ENCODE assay signal across 9 mouse cellular contexts in the genomic region with DNA sequence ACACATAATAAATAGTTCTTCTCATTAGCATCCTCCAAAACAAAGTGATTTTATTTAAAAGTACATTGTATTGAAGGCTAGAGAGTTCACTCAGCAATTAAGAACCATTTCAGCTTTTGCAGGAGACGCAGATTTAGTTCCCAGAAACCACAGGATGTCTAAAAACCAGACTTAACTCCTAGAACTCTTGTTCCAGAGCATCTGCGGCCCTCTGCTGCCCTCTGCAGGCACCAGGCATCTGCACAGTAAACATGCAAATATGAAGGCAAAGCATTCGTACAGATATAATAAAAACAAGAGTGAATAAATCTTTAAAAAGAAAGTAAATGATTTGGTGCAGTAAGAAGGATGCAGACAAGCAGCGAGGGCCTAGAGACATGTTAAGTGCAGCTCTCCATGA. TPM values are rescaled to one million over a fixed set of nuclear protein-coding genes. Genes with fewer than 3 reads are reported as not detected.
A peak's percentile ranks its signal among the peaks of the same experiment; 100 is the strongest.
DNase-seq lines count a peak whose midpoint lies in the region; ATAC-seq and TF ChIP-seq lines count a peak whose summit lies in the region.
"Had no signal": no experiment of that assay in that cellular context is flagged by ENCODE, and none has a peak within 500 bp of the region (broad histone marks: within the 10 kb centered on the region; RNA-seq: fewer than 3 reads in every experiment).

No protein-coding gene starts in this region.

- H3K36me3 ChIP-seq in E14TG2a.4 (ENCODE audit: insufficient read depth, low read length) = no peaks in the 10 kb centered on the region
- H3K36me3 ChIP-seq: embryonic facial prominence, embryonic 15.5 days had no signal

- peak; percentile 84 for TF ChIP-seq CTCF in E14TG2a.4 (conservative IDR thresholded peaks at IDR 0.05; ENCODE audit: low read length)

- peak; percentile 44 to 59 for DNase-seq in heart, postnatal 14 days
- no peak for DNase-seq in heart, adult 8-10 months (ENCODE audit: low spot score)
- DNase-seq in brain, adult 2 months (ENCODE audit: low read depth, low spot score) = peak; percentile 55
- DNase-seq in frontal cortex, postnatal 36 days (ENCODE audit: low spot score in 2 of 2) = peak; percentile 56 to 78
- DNase-seq in left cerebral cortex, postnatal 10 days (ENCODE audit: extremely low spot score in 1 of 2, low spot score in 2 of 2) = peak; percentile 43 to 79
- DNase-seq in retina, postnatal 7 days (ENCODE audit: low read depth, low spot score) = peak; percentile 21

- H3K4me1 ChIP-seq in E14TG2a.4 (replicated peaks; ENCODE audit: low read depth, low read length) = 0 out of 2 replicates have a peak, but pooled peaks cover 5% of the 10 kb centered on the region
- H3K4me1 ChIP-seq: embryonic facial prominence, embryonic 15.5 days had no signal

- H3K4me3 ChIP-seq in E14TG2a.4 (replicated peaks; ENCODE audit: low read length) = no peak overlapping the region
- H3K4me3 ChIP-seq: embryonic facial prominence, embryonic 15.5 days had no signal

- no peaks in the 10 kb centered on the region for H3K9me3 ChIP-seq in E14TG2a.4 (ENCODE audit: low read length)
- H3K9me3 ChIP-seq: embryonic facial prominence, embryonic 15.5 days had no signal

- ATAC-seq in granulocyte monocyte progenitor cell, adult 5-6 weeks (replicated peaks; ENCODE audit: poor library complexity, severe bottlenecking) = no peak

- intact Hi-C loops in heart, postnatal 14 days (cut with DNase I) = loop anchor here (10.0 kb wide), 1 partner anchor 250 kb away; no protein-coding TSS in a partner anchor
- intact Hi-C loops in left cerebral cortex, postnatal 10 days (cut with DNase I) = loop anchor here (5.0 to 10.0 kb wide), 2 partner anchors 330 to 492 kb away; no protein-coding TSS in a partner anchor

- no peaks in the 10 kb centered on the region for H3K27me3 ChIP-seq in E14TG2a.4 (ENCODE audit: insufficient read depth, low read length)
- H3K27me3 ChIP-seq: embryonic facial prominence, embryonic 15.5 days had no signal

RNA-seq across cellular contexts. Expression of a gene that starts 8.5 kb away (rescaled TPM):
- total RNA-seq in heart, postnatal 14 days (2021) = not detected
- total RNA-seq in heart, adult 8-10 months (2022) = not detected
- total RNA-seq in left cerebral cortex, postnatal 10 days (2021) = under 1 TPM in 1 of 2 experiments, not detected in 1; 0.10 TPM
- not detected in 2 replicates for total RNA-seq in granulocyte monocyte progenitor cell, adult 5-6 weeks (2014; fragmentation: Nextera tagmentation)
- total RNA-seq in granulocyte monocyte progenitor cell, adult 5-6 weeks (2017) = not detected in 2 replicates

RNA-seq across cellular contexts. Expression of a gene that starts 52.4 kb away (rescaled TPM):
- total RNA-seq in heart, postnatal 14 days (2021) = not detected
- not detected for total RNA-seq in heart, adult 8-10 months (2022)
- not detected for total RNA-seq in left cerebral cortex, postnatal 10 days (2021)
- not detected in 2 replicates for total RNA-seq in granulocyte monocyte progenitor cell, adult 5-6 weeks (2014; fragmentation: Nextera tagmentation)
- total RNA-seq in granulocyte monocyte progenitor cell, adult 5-6 weeks (2017) = not detected in 2 replicates
